Mouse (Mus musculus) left cerebral cortex, adult 18-20 months (tissue): ENCODE data around the gene Camk2b. TPM values are rescaled to one million over a fixed set of nuclear protein-coding genes. Genes with fewer than 3 reads are reported as not detected.
A peak's percentile ranks its signal among the peaks of the same experiment; 100 is the strongest.

Experiments used
- DNase-seq, 2 experiments: peaks; one replicate each; pipeline ENCODE4 v3.0.0; 2021 to 2022; ENCODE audit warnings: low spot score in 2 of 2, mixed read lengths in 1 of 2
- total RNA-seq, 2 experiments: library from RNA; stranded (reverse); gene quantifications; 2 replicates each; pipeline ENCODE4 v1.2.3; 2021

Gene Camk2b
- total RNA-seq, 2 experiments from 2014 or later: 618 to 648 TPM

DNA sequence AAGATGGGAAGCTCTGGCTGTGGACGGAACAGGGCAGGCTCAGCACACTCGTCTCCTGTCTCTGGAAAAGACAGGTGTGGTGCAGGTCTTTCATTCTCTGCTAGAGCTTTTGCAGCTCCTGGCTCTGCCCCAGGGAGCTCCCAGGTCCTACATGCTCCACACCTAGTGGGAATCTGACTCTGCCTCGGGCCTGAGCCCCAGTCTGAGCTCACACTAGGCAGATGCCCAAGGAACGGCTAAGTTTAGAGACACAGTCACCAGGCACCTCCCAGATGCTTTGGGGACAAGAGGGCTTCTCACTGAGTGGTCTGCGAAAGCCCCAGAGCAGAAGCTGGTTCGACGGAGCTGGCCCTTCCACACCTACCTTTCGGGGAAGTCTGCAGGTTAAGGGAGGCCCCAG, 12.8 kb downstream of the Camk2b start:
- DNase-seq: no peak

- DNase-seq: no peak
Measured at GRCm38 (mm10) chr11:6050066-6050560, 16.0 kb downstream of the Camk2b start.

GRCm38 (mm10) chr11:6048208-6048607, 18.0 kb downstream of the Camk2b start:
- no peak for DNase-seq

DNA sequence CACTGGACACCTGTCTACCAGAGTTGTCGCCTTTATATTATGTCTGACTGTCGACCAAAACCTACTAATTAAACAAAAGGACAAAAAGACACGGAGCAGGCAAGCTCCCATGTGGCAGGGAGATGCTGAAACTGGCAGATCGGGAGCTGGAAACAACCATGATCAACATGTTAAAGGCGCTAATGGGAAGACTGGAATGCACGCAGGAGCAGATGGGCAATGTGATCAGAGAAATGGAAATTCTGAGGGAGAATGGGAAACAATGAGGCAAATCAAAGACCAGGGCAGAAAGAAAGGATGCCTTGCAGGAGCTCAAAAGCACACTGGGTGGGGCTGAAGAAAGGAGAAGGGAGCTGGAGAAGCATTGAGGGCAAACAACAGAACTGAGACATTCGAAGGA, 27.2 kb downstream of the Camk2b start:
- DNase-seq: no peak

- no peak for DNase-seq
Measured at GRCm38 (mm10) chr11:6037686-6038085, 28.5 kb downstream of the Camk2b start.

DNA sequence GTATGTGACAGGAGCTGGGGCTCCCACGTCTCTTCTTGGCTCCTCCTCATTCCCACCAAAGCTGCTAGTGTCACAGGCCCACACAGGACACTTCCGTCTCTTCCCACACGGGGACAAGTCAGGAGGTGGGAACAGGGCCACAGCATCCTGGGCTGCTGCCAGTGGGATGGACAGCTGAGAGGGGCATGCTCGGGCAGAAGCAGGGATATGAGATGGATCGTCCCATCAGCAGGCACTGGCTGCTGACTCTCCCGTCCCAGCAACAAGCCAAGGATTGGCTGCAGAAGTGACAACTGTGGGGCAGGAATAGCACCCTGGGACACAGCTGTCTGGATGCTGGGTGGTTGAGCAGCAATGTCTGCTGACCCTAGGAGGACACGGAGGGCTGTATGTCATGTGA, 29.0 kb downstream of the Camk2b start:
- DNase-seq: no peak

- no peak for DNase-seq
Measured at GRCm38 (mm10) chr11:6036477-6036876, 29.7 kb downstream of the Camk2b start.

- no peak for DNase-seq
Measured at GRCm38 (mm10) chr11:6035521-6035920, 30.6 kb downstream of the Camk2b start.

GRCm38 (mm10) chr11:6034740-6035139, 31.4 kb downstream of the Camk2b start:
- no peak for DNase-seq

DNA sequence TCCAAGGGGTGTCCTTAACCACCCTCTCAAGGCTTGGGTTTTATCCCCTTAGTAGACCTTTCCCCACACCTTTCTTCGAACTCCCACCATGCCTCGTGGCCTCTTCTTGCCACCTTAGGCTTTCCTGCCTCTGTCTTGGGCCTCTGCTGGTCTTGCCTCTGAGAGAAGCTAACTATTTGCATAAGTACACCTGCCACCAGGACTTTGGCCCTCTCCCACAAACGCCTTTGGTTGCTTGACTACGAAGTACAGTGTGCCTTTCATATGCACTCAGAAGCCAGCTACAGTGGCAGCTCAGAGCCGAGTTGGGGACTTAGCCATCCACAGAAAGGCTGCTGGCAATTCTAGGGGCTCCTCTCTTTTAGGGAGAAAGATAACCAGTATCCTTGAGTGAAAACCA, 32.4 kb downstream of the Camk2b start:
- DNase-seq: no peak

DNA sequence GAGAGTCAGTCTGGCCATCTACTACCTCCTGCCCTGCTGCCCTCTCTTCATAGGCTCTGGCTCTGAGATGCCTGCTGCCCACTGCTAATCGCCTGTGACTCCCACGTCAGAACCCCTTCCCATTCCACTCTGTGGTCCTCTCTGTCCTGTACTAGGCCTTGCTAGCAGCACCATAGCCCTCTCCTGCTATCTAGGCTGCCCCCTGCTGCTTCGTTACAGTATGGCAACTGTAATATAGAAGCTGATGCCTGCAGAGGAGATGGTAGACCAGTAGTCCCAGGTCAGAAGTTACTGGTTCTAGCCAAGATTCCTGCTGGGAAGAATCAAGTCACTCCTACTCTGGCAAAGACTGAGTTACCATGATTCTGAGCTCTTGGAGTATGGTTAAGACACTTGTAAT, 33.0 kb downstream of the Camk2b start:
- DNase-seq: peak; percentile 65 to 81

DNA sequence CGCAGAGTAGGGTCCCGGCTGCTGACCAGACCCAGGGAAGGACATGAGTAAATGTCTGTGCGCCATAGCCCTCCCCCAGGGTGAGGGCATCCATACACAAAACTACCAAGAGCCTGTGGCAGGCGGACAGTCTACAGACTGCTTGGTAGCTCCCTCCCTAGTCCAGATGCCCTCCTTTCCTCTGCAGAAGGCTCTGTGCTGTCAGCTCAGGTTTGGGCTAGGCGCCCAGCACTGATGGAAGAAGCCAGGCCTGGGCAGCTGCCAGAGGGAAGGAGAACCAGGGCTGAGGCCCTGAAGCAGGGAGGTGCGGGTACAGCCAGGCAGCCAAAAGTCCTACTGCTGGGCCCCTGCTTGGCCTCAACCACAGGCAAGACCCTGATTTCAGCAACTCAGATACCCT, 35.5 kb downstream of the Camk2b start:
- DNase-seq: peak; percentile 82 to 89

DNA sequence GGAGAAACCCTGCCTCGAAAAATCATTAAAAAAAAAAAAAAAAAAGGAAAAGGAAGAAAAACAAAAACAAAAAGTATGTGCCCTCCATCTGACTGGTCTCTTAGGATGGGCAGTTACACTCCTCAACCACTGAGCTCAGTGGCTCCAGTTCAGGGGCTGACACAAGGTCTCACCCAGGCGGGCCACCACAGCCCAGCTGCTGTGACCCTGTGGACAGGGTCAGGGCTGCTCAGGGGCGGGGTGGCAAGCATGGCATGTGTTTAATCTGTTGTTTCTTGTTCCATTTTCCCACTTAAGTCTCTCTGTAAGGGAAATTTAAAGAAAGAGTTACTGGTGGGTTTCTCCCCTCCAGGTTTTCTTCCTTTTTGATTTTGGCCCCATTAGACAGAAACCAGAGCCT, 36.4 kb downstream of the Camk2b start:
- no peak for DNase-seq

DNA sequence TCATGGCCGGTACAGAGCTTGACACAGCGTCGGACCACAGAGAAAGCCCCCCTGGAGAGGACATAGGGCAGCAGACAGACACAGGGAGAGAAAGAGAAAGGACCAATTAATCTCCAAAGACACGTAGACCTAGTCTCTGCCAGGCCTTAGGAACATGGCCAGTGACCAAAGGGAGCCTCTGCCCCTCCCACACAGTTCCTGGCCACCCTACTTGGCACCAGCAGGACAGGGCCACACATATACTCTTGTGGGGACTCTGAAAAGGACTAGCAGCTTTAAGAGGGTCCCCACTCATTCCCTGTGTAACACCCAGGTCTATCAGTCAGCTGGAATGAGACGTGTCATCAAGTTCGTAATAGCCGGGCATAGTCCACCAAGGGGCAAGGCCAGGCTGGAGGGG, 37.3 kb downstream of the Camk2b start:
- DNase-seq: no peak

- peak in 1 of 2 experiments; percentile 68 for DNase-seq
Measured at GRCm38 (mm10) chr11:6026361-6026760, 39.8 kb downstream of the Camk2b start.

DNA sequence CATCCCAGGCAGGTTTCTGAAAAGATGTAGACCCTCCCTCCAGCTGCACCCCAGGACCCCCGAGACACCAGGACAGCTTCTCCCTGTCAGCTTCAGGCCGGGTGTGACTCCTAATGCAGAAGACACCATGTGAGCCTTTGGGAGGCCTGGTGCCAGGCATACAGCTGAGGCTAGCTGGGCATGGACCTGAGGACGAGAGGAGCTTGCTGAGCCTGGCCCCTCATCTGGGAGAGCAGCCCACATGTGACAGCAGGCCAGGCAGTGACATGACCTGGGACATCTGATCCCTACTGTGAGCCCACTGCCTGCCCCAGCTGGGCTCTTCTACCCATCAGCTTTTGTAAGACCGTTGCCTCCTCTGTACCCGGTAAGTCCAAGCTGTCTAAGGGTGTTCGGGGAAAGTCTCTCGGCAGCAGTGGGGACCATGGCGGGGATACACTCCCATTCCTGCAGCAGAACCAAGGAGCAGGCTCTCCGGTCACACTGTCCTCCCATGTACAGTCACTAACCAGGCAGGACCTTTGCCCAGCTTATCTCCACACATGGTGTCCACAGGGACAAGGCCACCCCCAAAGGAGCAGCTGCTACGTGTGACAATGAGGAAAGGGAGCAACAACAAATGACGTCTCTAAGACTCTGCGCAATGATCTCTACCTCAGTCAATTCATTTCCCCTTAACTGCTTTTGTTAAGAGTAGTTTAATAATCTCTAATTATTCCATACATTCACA, 41.1 kb downstream of the Camk2b start:
- DNase-seq: no peak

DNA sequence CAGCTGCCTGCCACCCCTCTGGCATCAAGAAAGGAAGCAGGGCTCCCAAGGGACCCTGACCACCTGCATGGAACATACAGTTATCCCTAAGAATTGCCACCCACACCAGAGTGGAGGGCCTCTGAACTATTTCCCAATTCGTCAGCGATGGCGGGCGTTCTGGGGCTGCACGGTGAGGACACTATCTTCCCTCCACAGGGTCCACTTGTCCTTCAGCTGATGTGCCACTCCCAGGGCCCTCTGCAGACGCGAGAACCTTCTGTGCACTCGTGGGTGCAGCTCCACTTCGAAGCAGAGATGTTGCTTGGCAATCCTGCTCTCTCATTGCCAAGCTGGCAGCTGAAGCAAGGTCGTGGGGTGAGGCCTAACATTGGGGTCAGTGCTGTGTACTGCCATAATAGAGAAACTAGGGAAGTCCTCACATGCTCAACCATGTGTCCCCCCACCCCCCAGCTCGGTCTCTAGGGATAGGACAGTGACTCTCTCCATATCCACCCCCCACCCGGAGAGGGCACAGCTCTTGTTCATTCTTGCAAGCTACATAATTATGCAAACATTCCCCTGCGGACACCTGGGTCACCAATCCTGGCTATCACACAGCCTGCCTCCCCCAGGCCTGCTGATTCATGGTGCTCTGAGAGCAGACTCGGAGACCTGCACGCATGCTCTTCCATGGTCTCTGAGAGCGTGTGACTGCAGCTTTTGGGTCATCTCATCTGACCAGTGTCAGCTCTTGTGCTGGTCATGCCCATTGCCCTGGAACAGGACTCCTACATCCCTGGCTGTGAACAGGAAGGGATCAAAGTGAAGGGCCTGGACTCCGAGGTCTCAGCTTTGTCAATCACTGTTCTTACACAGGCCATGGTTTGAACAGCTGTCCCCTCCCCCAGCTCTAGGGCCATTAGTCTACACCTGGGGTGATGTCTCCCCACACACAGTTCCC, 45.0 kb downstream of the Camk2b start:
- DNase-seq: no peak

GRCm38 (mm10) chr11:6020360-6020759, 45.8 kb downstream of the Camk2b start:
- peak in 1 of 2 experiments; percentile 13 for DNase-seq

- DNase-seq: peak; percentile 75 to 78
Measured at GRCm38 (mm10) chr11:6018218-6019010, 47.7 kb downstream of the Camk2b start.

GRCm38 (mm10) chr11:6017484-6018140, 48.5 kb downstream of the Camk2b start:
- DNase-seq: peak in 1 of 2 experiments; percentile 7
